Mouse (Mus musculus) kidney, adult 18-20 months (tissue): Measurements from ENCODE around the gene Tsen2.
A peak's percentile ranks its signal among the peaks of the same experiment; 100 is the strongest.

Experiments
- DNase-seq: peaks from one replicate; pipeline ENCODE4 v3.0.0; 2021

Tsen2 gene

DNA sequence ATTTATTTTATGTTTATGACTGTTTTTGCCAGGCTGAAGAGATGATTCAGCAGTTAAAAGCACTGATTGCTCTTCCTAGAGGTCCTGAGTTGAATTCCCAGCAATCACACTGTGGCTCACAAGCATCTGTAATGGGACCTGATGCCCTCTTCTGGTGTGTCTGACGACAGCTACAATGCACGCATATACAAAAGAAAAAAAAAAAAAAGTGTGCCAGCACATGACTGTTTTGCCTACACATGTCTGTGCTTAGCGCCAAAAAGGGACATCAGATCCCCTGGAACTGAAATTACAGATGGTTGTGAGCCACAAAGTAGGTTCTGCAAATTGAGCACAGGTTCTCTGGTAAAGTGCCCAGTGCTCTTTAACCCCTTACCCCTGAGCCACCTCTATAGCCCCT is 2.1 kb upstream of the Tsen2 start:
- no peak for DNase-seq

GRCm38 (mm10) chr6:115546276-115546675 is 1.8 kb downstream of the Tsen2 start:
- peak; percentile 68 for DNase-seq

DNA sequence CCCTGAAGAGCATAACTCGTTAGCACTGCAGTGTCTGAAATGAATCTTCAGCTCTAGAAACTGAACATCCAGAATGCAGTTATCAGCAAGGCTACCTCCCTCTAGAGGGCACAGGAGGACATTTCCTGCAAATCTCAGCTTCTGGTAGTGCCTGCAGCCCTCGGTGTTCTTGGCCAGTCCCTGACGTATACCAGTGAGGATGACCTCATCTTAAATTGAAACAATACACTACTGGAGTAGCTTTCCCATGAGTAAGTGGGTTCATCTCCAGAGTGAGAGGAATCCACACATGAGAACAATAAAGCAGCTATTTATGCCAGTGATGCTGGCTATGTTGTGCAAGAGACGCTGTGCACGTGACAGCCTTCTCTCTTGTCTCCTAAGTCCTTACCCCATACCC is 11.0 kb downstream of the Tsen2 start:
- DNase-seq, result no peak

- DNase-seq, result no peak
Measured at GRCm38 (mm10) chr6:115558176-115558575, 13.7 kb downstream of the Tsen2 start.

GRCm38 (mm10) chr6:115559651-115560632 is 15.5 kb downstream of the Tsen2 start:
- peak; percentile 54 for DNase-seq

- no peak for DNase-seq
Measured at GRCm38 (mm10) chr6:115565479-115566045, 21.1 kb downstream of the Tsen2 start.

DNA sequence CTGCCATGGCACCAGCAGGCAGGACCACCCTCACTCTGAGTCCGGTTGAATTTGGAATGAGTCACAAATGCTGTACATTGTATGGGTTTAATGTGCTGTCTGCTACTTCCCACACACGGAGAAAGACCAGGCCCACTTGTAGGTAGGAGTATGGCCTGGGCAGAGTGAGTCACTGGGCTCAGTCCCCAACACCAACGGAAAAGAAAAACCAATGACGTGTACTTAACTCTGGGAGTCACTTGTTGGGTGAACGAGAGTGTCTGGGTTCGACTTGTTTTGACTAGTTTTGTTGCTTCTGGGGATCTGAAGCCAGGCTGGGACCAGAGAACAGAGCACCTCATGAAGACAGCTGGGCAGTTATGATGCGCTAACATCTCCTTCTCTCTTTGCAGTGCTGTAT is 29.7 kb downstream of the Tsen2 start:
- DNase-seq, result no peak

DNA sequence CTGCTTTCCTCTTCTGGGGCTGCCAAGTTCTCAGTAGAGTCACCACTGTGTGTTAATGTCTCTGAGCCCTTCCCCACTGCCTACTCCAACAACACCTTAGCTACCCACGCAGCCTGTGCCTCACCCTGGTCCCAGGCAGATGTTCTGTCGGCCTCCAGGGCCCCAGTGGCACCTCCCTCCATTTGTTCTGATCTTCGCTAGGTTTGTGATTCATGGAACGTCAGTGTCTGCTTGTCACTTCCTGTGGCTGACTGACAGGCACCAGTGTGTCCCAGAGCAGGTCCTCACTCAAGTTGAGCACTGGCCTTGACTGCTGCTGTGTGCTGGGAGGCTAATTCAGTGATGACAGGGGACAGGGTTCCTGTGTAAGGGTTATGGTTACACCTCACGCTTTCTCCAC is 32.9 kb downstream of the Tsen2 start:
- no peak for DNase-seq

GRCm38 (mm10) chr6:115577941-115578340 is 33.5 kb downstream of the Tsen2 start:
- no peak for DNase-seq

DNA sequence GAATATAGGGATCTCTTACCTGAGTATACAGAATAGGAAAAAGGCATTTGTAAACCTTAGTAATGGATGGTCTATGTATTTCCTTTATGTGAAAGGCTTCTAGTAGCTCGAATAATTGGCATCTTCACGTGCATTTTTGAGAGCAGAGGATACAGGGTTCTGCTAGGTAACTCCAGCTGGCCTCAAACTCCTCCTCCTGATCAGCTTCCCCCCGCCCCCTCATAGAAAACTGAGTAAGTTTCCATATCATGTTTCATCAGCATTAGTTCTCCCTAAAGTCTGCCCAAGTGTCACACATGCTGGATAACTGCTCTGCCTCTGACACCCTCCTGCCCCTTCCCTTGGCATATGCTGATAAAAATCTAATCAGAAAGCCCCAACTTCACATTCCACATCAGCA is 36.3 kb downstream of the Tsen2 start:
- DNase-seq, result no peak

- no peak for DNase-seq
Measured at GRCm38 (mm10) chr6:115582328-115583115, 38.1 kb downstream of the Tsen2 start.

GRCm38 (mm10) chr6:115583430-115584125 is 39.1 kb downstream of the Tsen2 start:
- no peak for DNase-seq

DNA sequence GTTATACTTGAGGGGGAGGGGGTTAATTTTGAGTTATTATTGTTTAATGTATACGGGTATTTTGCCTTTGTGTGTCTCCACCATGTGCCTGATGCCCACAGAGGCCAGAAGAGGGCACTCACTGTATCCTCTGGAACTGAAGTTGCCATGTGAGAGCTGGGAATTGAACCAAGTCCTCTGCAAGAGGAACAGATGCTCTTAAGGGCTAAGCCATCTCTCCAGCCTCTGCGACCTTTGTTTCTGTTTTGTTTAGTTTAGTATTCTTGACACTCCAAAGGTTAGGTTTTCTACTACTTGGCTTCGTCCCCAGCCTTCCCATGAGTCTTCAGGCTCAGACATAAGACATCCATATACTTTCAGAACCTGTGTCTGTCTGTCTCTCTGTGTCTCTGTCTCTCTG is 39.7 kb downstream of the Tsen2 start:
- DNase-seq, result peak; percentile 18

GRCm38 (mm10) chr6:115586321-115586720 is 41.9 kb downstream of the Tsen2 start:
- DNase-seq, result no peak

DNA sequence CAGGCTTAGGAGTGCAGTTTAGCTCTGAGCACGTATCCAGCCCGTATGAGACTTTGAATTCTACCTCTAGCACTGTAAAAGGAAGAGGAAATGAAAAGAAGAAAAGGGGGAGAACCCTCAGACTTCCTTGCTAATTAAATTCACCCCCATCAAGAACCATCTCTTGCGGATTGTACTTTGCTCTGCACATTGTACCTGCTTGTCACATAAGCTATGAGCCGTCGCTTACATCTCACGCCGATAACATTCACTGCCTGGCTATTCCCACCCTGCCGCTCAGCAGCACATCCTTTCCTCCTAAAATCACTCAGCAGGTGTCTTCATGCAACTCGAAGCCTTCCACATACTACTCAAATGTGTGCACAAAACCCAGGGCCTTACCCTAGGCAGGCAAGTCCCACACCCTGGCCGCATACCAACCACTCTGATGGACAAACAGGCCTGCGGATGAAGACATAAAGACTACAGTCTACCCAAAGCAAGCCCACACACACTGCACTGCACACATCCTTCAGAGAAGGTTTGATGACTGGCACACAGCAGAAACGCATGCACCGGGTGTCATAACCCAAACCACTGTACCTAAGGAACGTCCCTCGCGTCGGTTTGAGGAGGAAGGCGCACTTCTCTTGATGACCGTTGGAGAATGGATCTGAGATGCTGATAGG is 47.4 kb downstream of the Tsen2 start:
- no peak for DNase-seq

- peak; percentile 50 for DNase-seq
Measured at GRCm38 (mm10) chr6:115592458-115592857, 48.0 kb downstream of the Tsen2 start, which contains the start of gene Mkrn2os. TSS of gene Mkrn2os (minus strand) at chr6:115592576.

DNA sequence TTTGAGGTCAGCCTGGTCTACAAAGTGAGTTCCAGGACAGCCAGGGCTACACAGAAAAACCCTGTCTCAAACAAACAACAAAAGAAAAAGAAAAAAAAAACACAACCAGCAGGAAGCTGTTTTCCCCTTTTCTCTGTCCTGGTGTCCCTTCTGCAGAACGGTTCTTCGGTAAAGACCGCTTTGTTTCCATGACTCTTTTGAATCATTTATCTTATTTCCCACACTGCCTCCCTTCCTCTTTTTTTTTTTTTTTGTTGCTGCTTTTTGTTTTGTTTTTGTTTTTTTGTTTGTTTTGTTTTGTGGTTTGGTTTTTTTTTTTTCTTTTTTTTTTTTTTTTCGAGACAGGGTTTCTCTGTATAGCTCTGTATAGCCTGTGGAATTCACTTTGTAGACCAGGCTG is 48.8 kb downstream of the Tsen2 start:
- no peak for DNase-seq

- DNase-seq, result no peak
Measured at GRCm38 (mm10) chr6:115594463-115594862, 50.0 kb downstream of the Tsen2 start.

DNA sequence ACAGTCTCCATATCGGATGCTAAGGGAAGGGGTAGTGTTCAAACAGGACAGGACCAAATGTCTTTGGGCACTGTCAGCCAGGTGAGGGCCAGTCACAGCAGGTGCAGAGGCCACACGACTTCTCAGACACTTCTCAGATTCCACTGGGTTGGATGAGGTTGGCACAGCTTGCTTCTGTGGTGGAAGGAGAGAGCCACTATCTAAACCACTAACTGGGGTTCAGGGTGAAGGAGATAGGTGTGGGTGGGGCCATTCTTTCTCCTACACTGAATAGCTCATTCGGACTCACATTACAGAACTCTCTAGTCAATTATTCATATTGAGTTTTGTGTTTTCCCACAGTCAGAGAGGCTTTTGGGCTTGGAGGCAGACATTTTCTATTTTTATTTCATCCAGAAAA is 51.2 kb downstream of the Tsen2 start:
- no peak for DNase-seq

GRCm38 (mm10) chr6:115601322-115601714 is 56.9 kb downstream of the Tsen2 start:
- DNase-seq, result no peak

DNA sequence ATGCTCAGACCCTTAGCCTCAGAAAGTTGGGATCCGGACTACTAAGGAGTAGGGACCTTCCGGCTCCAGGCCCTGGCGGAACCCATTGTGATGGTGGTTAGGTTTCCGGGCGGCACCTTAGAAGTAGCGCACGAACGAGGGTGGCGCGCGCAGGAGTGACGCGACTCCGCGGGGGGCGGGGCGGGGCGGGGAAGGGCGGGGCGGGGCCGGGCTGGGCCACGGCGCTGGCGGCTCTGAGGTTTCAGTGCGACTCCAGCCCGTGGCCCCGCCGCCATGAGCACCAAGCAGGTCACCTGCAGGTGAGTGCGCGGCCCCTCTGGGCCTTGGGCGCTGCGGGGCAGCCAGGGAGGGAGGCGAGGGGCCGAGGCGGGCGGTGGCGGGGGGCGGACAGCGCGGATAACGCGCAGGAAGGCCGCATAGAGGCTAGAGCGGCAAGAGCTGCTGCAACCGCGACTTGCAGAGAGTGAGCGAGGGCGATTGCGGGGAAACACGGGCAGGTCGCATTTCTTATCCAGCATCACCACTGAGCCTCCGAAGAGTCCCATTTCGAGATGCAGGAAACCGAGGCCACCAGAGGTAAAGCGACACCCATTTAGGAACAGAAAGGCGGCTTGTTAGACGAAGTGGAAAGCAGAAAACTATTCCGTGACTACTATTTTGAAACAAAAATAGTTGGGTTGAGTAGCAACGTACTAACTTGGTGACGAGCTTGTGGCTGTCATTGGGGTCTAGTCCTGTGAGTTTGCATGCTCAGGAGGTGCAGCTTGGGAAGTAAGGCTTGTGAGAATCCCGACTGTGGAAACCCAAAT is 57.5 kb downstream of the Tsen2 start, which contains the start of gene Mkrn2:
TSS of gene Mkrn2 (plus strand) at position 188 of the 809 bp plus-strand sequence.
- peak; percentile 87 for DNase-seq
